Mouse (Mus musculus) thymus, postnatal 0 days (tissue): ENCODE measurements around the gene Lcor. TPM values are rescaled to one million over a fixed set of nuclear protein-coding genes. Genes with fewer than 3 reads are reported as not detected.
A peak's percentile ranks its signal among the peaks of the same experiment; 100 is the strongest.

Source experiments
- DNase-seq: peaks from one replicate; pipeline ENCODE4 v3.0.0-alpha.2; 2015; ENCODE audit warnings: low spot score
- polyA plus RNA-seq: library from polyadenylated mRNA; unstranded; fragments of >200 nt; fragmentation: Nextera tagmentation; extraction: Ambion mirVana; gene quantifications from 2 replicates; pipeline ENCODE4 v1.2.1, GENCODE M21; 2015

Gene Lcor
- polyA plus RNA-seq, 1 experiment from 2014 or later = 13.0 TPM

- DNase-seq = no peak
Measured at GRCm38 (mm10) chr19:41558891-41559486, 76.6 kb downstream of the Lcor start.

- DNase-seq = no peak
Measured at GRCm38 (mm10) chr19:41560856-41561255, 78.4 kb downstream of the Lcor start.

GRCm38 (mm10) chr19:41568791-41569190, 86.4 kb downstream of the Lcor start:
- no peak for DNase-seq

- no peak for DNase-seq
Measured at GRCm38 (mm10) chr19:41573700-41574099, 91.3 kb downstream of the Lcor start.

GRCm38 (mm10) chr19:41577576-41577975, 95.1 kb downstream of the Lcor start:
- no peak for DNase-seq

- DNase-seq = no peak
Measured at GRCm38 (mm10) chr19:41579311-41579920, 97.0 kb downstream of the Lcor start.

GRCm38 (mm10) chr19:41581706-41582420, 99.4 kb downstream of the Lcor start, which contains the start of gene Gm340:
TSS of gene Gm340 (plus strand) at chr19:41582370.
- no peak for DNase-seq

GRCm38 (mm10) chr19:41582918-41583514, 100.6 kb downstream of the Lcor start:
- DNase-seq = no peak

GRCm38 (mm10) chr19:41586752-41587151, 104.3 kb downstream of the Lcor start:
- no peak for DNase-seq

GRCm38 (mm10) chr19:41587431-41588222, 105.2 kb downstream of the Lcor start:
- no peak for DNase-seq

- no peak for DNase-seq
Measured at GRCm38 (mm10) chr19:41589026-41589425, 106.6 kb downstream of the Lcor start.

- DNase-seq = no peak
Measured at GRCm38 (mm10) chr19:41589681-41590080, 107.2 kb downstream of the Lcor start.

GRCm38 (mm10) chr19:41591808-41592207, 109.4 kb downstream of the Lcor start:
- no peak for DNase-seq

- DNase-seq = peak; percentile 7
Measured at GRCm38 (mm10) chr19:41597170-41597894, 114.9 kb downstream of the Lcor start.

GRCm38 (mm10) chr19:41600647-41601046, 118.2 kb downstream of the Lcor start:
- DNase-seq = no peak

- no peak for DNase-seq
Measured at GRCm38 (mm10) chr19:41606208-41606987, 124.0 kb downstream of the Lcor start.

- DNase-seq = no peak
Measured at GRCm38 (mm10) chr19:41611683-41612082, 129.2 kb downstream of the Lcor start.
